Mouse (Mus musculus) adrenal gland, postnatal 4 days (tissue): ENCODE results near the gene Clec4n. TPM values are rescaled to one million over a fixed set of nuclear protein-coding genes. Genes with fewer than 3 reads are reported as not detected.
"Not testable (repeated sequence)": the region's sequence is repeated elsewhere in the genome, so short reads cannot be mapped to it uniquely, and the experiment has no call there.

ENCODE experiments used
- DNase-seq, 2 experiments: peaks; one replicate each; pipeline ENCODE4 v3.0.0; 2021 to 2022; ENCODE audit warnings: low spot score in 2 of 2, mixed read lengths in 2 of 2
- total RNA-seq, 2 experiments: library from RNA; stranded (reverse); gene quantifications; 2 replicates each; pipeline ENCODE4 v1.2.3; 2021

The Clec4n gene
- total RNA-seq, 2 experiments from 2014 or later, result 1.4 to 1.5 TPM

GRCm38 (mm10) chr6:123289753-123290152 is 60.1 kb downstream of the Clec4n start, which contains the start of gene Clec4e:
TSS of gene Clec4e (minus strand) at chr6:123289870.
- DNase-seq, result no peak

GRCm38 (mm10) chr6:123292751-123293400 is 63.2 kb downstream of the Clec4n start:
- no peak for DNase-seq

- DNase-seq, result not testable (repeated sequence)
These were observed 63.9 kb downstream of the Clec4n start for GRCm38 (mm10) chr6:123293509-123293908.

Other genes starting within 250 kb of the Clec4n start
- gene Clec4a4, start 239.5 kb upstream of the Clec4n start, total RNA-seq, result not detected
- not detected for gene Clec4b1, start 179.9 kb upstream of the Clec4n start, total RNA-seq
- gene Clec4a2, start 123.4 kb upstream of the Clec4n start, total RNA-seq, result 1 to 10 TPM; 5.0 to 5.8 TPM
- gene Clec4b2, start 57.0 kb upstream of the Clec4n start, total RNA-seq, result under 1 TPM in 1 of 2 experiments, not detected in 1; 0.34 TPM
- gene Clec4d, start 32.3 kb downstream of the Clec4n start, total RNA-seq, result under 1 TPM in 1 of 2 experiments, not detected in 1; 0.31 TPM
- under 1 TPM; 0.14 to 0.23 TPM for gene Clec4e, start 60.0 kb downstream of the Clec4n start, total RNA-seq
- gene Vmn2r19, start 78.5 kb downstream of the Clec4n start, total RNA-seq, result not detected
- gene Vmn2r20, start 188.3 kb downstream of the Clec4n start, total RNA-seq, result not detected